Mouse (Mus musculus) c-Kit-positive CD71-positive TER-119-negative erythroid progenitor cells, embryonic 14.5 days (primary cell): ENCODE measurements at regions not wholly inside any gene's neighbourhood (a gene's known extent, or its start where the extent isn't known, plus 50 kb on each side); places are given as distances from the start of the nearest gene placed in this dataset.

ENCODE experiments used
- DNase-seq: peaks from one replicate; pipeline ENCODE4 v3.0.0-alpha.2; 2013; ENCODE audit warnings: low read depth

- no peak for DNase-seq
Measured at GRCm38 (mm10) chr13:84644024-84644423, 421.9 kb downstream of the Tmem161b start.

- no peak for DNase-seq
Measured at GRCm38 (mm10) chr13:84646899-84647298, 424.8 kb downstream of the Tmem161b start.

GRCm38 (mm10) chr13:84648056-84648455 is 426.0 kb downstream of the Tmem161b start:
- DNase-seq = no peak

- no peak for DNase-seq
Measured at GRCm38 (mm10) chr13:84663967-84664366, 441.9 kb downstream of the Tmem161b start.

GRCm38 (mm10) chr13:84680971-84681370 is 458.9 kb downstream of the Tmem161b start:
- DNase-seq = no peak

- DNase-seq = no peak
Measured at GRCm38 (mm10) chr13:84685930-84686329, 463.8 kb downstream of the Tmem161b start.

- no peak for DNase-seq
Measured at GRCm38 (mm10) chr13:84693462-84693861, 471.4 kb downstream of the Tmem161b start.

- no peak for DNase-seq
Measured at GRCm38 (mm10) chr13:84698472-84699080, 476.5 kb downstream of the Tmem161b start.

- DNase-seq = no peak
Measured at GRCm38 (mm10) chr13:84741231-84741630, 448.0 kb upstream of the Ccnh start.

GRCm38 (mm10) chr13:84748331-84748730 is 440.9 kb upstream of the Ccnh start:
- no peak for DNase-seq

- DNase-seq = no peak
Measured at GRCm38 (mm10) chr13:84749214-84749613, 440.0 kb upstream of the Ccnh start.

- DNase-seq = no peak
Measured at GRCm38 (mm10) chr13:84750136-84750535, 439.1 kb upstream of the Ccnh start.

GRCm38 (mm10) chr13:84751576-84752490 is 437.4 kb upstream of the Ccnh start:
- no peak for DNase-seq

- DNase-seq = no peak
Measured at GRCm38 (mm10) chr13:84752491-84752820, 436.8 kb upstream of the Ccnh start.

GRCm38 (mm10) chr13:84753751-84754500 is 435.3 kb upstream of the Ccnh start:
- no peak for DNase-seq

GRCm38 (mm10) chr13:84754821-84755725 is 434.1 kb upstream of the Ccnh start:
- no peak for DNase-seq

GRCm38 (mm10) chr13:84756796-84757335 is 432.3 kb upstream of the Ccnh start:
- no peak for DNase-seq

- no peak for DNase-seq
Measured at GRCm38 (mm10) chr13:84757896-84758567, 431.2 kb upstream of the Ccnh start.

GRCm38 (mm10) chr13:84758568-84758900 is 430.7 kb upstream of the Ccnh start:
- peak; percentile 6 for DNase-seq

GRCm38 (mm10) chr13:84759061-84759460 is 430.1 kb upstream of the Ccnh start:
- no peak for DNase-seq

- DNase-seq = no peak
Measured at GRCm38 (mm10) chr13:84760471-84760870, 428.7 kb upstream of the Ccnh start.
